Mouse (Mus musculus) embryonic fibroblast, embryonic 13.5 days (primary cell): Measurements from ENCODE around the gene Pex10.

Experiments
- CTCF ChIP-seq: IDR thresholded peaks from 2 replicates; pipeline ENCODE4 v1.5.1; 2011; ENCODE audit warnings: mild to moderate bottlenecking, control low read depth, low read length, moderate library complexity, borderline replicate concordance; ENCODE audit not compliant: insufficient read depth
- POLR2A ChIP-seq: IDR thresholded peaks from 2 replicates; pipeline ENCODE4 v1.6.1; 2011; ENCODE audit warnings: low read depth, mild to moderate bottlenecking, control low read depth, low read length, moderate library complexity

- TF ChIP-seq POLR2A = no peak
- TF ChIP-seq CTCF = no peak
Measured at GRCm38 (mm10) chr4:155018601-155019335, 48.0 kb upstream of the Pex10 start.
